Mouse (Mus musculus) brain, embryonic 18.5 days (tissue): ENCODE results near the gene Lrrc75b.

Experiments used
- DNase-seq: peaks from one replicate; pipeline ENCODE4 v3.0.0-alpha.2; 2012; ENCODE audit warnings: low read depth, low spot score

Gene Lrrc75b

DNA sequence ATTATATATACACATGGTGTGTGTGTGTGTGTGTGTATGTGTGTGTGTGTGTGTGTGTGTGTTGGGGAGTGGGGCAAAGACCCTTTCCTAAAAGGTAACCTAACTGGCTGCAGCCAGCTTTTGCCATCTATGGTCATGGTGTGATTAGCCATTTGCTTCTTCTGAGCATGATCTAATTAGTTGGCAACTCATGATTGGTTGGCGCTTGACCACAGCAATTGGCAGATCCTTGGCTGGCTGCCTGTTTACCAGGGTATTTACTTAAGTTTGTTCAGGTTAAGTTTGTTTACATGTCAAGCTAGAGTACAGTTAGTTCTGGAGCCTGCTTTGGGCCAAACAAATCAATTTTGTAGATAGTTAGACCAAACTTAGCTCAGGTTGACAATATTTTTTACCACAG, 58.5 kb downstream of the Lrrc75b start:
- no peak for DNase-seq

GRCm38 (mm10) chr10:75500345-75500744, 59.8 kb downstream of the Lrrc75b start:
- DNase-seq = no peak
